Mouse (Mus musculus): Measurements from ENCODE around the gene Fads3.

Gene Fads3

GRCm38 (mm10) chr19:10021981-10022380, 19.4 kb upstream of the Fads3 start:
- no peak for DNase-seq

DNA sequence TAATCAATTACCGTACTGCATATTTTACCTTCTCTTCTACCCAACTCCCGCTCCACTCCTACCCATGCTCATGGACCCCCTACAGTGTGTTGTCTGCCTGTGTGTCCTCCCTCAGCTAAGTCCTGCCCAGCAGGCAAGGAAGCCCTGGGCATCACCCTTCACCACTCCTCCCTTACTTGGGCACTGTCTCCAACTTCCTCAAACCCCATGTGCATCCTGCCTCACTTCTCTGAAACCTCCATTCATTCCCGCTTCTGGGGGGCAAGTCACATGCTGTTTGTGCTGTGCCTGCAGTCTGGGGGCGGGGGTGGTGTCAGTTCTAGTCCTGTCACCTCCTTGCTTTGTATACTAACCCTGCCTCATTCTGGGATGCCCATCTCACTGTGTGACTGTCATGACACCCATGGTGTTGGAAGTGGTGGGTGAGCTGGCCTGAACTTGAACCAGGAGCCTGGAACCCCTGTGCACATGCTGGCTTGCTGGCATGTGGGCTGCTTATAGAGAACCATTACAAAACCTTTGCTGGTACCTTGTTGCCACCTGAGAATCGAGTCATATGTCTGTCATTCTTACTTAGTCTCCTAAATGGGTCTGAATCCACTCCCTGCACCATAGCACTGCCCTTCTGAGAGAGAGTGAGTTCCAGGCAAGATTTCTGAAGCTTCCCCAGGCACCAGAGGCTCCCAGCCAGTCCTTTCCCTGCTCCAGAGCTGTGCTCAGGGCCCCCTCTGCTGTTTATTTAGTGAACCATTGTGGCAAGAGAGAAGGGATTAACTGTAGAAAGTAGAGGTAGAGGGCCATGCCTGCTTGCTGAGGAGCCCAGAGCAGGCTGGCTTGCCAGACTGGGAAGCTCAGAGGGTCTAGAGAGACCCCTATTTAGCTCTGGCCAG, 18.7 kb upstream of the Fads3 start:
- DNase-seq, result peak in 1 of 2 experiments; percentile 44

- DNase-seq, result no peak
Observed at GRCm38 (mm10) chr19:10023304-10023758, 18.0 kb upstream of the Fads3 start.

DNA sequence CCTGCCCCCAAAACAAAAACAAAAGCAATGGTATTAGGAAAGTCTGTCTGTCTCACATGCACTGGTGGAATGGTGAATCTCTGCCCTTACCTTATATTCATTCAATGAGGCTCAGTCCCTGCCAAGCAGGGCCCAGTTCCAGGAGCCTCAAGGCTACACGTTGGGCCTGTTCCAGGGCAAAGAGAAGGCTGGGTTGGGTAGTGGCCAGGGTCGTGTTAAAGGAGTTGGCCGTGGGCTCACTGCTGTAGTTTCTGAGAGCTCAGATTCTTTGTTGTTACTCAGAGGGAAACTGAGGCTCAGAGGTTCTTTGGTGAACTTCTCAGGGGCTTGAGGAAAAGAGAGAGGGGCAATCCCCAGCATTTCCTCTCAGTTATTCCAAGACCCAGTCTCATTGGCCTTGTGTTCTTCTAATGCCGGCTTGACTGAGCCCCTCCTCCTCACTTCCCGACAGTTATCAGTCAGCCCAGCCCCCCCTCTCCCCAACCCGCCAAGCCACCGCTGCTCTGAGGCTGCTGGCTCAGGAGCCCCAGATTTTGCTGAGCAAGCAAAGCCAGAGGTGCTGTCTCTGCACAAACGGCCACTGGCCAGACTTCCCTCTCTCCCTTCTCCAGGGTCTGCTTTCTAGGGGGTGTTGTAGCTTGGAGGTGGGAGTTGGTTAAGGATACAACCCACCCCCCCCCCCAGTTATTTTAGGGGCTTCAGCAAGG, 16.0 kb upstream of the Fads3 start:
- DNase-seq, result no peak

GRCm38 (mm10) chr19:10029746-10030145, 11.6 kb upstream of the Fads3 start:
- no peak for DNase-seq

DNA sequence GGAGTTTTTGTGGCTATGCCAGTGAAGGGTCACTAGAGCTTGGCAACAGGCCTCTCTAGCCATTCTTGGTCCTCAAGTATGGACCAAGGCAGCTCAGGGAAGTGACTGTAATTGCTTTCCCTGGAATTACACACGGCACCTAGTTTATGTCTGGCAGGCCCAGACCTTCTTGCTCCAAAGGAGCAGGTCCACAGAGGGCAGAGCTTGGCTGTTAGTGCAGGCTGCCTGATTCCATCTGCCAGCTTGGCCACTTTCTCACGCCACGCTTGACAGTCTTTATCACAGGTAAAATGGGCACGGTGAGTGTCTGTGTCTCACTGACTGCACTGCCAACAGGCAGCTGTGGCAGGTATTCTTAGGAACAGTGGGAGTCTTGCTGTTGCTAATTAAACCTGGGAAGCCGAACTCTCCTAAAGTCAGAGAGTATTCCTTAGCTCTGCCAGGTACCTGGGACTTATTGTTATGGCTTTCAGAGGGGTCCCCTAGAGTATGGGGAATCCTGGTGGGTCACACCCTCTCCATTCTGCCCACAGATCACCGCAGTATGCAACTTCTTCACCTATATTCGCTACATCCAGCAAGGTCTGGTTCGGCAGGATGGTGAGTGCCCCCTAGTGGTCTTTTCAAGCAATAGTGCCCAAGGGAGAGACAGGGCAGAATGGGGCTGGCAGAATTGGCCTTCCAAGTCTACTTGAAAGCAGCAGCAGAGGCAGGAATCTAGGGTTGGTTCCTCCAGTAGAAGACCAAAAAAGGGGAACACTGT, 8.0 kb upstream of the Fads3 start:
- peak; percentile 67 to 70 for DNase-seq

GRCm38 (mm10) chr19:10034356-10034755, 7.0 kb upstream of the Fads3 start:
- DNase-seq, result no peak

DNA sequence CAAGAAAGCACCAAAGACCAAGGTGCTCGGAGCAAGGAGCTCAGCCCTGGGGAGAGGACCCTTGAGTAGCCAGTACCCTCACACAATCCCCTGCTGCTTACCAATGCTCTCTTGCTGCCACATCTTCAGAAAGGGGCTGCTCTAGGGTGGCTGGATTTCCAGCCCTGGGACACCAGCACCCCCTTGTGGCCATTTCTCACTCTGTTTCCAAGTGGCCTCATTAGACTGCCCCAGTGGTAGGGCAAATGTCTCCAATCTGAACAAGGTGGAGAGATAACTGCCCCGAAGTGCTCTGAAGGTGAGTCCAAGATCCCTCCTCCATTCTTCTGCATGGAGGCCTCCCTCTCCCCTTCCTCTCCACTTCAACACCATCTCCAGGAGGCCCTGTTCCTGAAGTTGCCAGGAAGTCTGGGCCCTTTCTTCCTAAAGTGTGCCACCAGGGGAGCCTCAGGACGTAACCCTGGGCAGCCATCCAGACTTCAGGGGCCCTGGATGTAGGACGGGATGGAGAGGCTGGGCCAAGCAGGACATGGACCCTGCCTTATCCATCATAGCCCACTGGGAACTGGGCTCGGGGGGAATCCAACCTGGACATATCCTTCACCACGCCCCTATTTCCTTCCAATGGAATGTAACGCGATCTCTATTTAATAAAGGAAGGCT, 6.5 kb upstream of the Fads3 start:
- peak; percentile 80 to 81 for DNase-seq

DNA sequence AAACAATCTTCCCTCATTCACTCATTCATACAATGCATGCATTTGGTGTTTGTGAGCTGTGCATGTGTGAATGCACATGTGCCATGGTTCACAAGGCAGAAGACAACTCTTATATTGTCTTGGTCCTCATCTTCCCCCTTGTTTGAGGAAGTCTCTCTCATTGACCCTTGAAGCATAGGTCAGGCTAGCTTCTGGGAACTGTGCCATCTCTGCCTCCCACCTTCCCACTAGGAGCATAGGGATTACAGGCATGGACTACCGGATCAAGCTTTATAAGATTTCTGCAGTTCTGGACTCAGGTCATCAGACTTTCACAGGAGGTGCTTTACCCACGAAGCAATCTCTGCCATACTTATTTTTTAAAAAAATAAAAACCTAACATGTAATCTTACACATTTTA, 3.8 kb upstream of the Fads3 start:
- DNase-seq, result no peak

- no peak for DNase-seq
Observed at GRCm38 (mm10) chr19:10038364-10038763, 3.0 kb upstream of the Fads3 start.

- peak; percentile 83 to 86 for DNase-seq
Observed at GRCm38 (mm10) chr19:10038910-10039309, 2.5 kb upstream of the Fads3 start.

DNA sequence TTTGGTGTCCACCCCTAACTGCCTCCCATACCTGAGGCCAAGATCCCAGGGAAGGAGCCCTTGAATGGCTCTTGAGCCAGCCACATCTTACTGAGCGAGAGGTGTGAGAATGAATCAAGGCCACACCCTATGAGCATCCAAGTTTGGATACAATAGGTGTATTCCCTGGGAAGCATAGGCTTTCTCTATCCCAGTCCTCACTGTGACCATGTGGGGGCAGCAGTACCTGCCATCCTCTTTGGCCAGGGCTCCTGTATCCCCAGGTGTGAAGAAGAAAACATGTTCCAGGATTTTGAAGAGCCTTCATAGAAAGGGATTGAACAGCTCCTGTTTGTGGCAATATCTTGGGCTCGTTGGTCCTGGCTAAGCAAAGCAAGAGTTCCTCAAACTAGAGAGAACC, 1.8 kb upstream of the Fads3 start:
- peak; percentile 63 to 65 for DNase-seq

DNA sequence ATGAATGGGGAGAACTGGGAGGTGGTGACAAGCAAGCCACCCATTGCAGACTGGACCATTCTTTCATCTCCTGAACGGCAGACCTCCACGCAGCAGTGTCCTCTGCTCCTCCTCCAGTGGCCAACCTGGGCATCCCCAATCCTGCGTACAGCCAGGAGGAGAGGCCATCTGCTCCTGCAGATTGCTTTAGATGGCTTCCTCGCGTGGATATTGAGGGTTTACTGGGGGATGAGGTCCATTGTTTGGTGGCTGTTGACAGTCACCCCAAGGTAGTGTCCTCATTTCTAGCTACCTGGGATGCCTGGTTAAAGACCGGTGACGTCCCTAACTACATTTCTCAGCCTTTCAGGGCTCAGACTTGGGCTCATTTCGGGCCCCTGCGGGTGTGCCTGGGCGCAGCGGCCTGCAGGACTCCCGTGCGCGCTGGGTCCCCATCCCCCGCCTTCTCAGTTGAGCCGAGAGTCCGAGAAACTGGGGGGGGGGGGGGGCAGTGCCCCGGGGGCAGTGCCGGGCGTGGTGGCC, 442 bp upstream of the Fads3 start:
- no peak for DNase-seq

DNA sequence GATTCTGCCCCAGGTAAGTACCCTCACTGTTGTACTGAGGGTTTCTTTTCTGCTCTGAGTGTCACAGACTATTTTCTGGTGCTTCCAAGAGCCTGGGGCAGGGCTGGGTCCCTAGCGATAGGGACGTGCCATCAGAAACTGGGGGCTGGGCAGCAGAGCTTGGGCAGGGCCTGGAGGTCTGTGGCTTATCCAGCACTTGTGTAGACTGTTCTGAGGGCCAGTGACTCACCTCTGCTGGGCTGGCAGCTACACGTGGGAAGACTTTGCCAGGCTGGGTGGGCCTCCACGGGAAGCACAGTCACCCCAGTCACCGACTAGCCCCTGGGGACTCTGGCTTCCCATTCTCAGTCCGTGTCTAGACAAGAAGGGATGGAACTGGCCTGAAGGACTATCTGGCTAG, 863 bp downstream of the Fads3 start:
- peak; percentile 66 to 75 for DNase-seq

DNA sequence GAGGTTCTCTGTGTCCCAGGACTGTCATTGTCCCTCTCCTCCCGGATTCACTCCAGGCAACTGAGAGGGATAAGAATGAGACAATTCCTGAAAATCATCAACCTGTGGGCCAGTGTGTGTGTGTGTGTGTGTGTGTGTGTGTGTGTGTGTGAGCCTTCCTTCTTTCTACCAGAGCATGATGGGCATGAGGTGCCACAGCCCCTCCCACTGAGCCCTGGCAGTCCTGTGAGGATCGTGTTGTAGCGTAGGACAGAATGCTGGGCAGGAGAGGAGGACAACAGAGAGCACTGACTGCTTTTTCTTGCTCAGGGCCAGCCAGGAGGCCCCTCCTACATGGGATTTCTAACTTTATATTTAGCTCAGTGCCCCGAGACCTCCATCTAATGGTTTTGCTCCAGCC, 1.4 kb downstream of the Fads3 start:
- no peak for DNase-seq

GRCm38 (mm10) chr19:10043643-10044042, 2.3 kb downstream of the Fads3 start:
- peak; percentile 80 for DNase-seq

DNA sequence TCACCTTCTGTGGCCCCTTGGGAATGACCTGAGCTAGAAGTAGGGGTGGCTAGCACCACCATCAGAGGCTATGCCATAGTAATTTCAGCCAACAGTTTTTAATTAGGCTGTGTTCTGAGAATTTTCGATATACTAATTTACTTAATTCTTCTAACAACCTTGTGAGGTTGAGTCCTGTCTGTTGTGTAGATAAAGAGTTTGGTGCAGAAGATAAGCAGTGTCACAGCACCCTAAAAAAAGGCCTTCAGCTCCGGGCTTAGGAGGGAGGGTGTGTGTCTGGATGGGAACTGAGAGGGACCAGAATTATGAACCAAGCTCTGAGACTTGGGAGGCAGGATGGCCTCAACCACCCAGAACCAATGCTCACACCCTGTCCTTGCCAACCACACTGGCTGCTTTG, 4.3 kb downstream of the Fads3 start:
- DNase-seq, result no peak

DNA sequence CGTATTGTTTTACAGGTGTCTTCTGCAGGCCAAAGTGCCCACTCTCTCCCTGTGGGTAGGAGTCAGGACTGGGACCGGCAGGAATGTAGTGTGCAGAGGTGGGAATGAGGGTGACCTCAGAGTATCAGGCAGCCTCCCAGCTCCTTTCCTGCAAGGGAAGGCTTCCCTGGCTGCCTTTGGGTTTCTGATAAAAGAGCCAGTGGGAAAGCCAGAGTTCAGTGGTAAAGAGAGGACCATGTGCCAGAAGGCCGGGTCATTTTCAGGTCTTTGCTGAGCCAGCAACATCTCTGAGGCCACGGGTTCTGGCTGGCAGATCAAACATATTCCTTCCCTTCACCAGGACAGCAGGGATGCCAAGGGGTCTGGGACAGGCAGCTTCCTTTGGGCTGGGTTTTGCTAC, 5.0 kb downstream of the Fads3 start:
- DNase-seq, result no peak

DNA sequence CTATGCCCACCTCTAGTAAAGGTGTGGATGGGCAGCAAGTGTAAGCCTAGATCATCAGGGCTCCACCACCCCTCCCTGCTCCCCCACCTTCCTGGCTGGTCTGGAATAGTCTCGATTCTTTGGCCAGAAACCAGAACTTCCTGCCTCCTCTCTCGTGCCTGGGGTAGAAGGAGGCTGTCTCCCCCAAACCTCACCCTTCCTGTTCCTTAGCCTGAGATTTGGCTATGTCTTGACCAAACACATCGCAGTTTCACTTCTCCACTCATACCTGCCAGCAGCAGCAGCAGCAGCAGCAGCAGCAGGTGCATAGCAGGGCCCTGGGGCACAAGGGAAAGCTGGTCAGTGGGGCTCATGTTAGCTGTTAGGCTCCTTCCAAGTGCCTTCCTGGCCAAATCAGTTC, 5.6 kb downstream of the Fads3 start:
- no peak for DNase-seq

DNA sequence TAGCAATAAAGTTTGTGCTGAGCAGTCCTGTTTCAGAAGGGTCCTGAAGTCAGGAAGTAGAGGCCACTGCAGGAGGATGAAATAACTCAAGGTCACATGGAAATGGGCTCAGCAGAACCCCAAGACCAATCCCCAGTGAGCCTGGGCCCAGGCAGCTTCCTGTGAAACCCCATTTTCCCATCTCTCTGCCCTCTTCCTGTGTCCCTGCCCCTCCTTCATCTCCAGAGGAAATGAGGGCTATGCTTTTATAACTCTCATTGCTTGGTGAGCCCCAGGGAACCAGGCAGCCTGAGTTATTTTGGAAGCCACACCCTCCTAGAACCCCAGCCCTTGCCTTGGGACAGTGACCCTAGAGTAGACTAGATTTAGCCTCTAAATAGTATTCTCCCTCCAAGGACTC, 8.2 kb downstream of the Fads3 start:
- no peak for DNase-seq

DNA sequence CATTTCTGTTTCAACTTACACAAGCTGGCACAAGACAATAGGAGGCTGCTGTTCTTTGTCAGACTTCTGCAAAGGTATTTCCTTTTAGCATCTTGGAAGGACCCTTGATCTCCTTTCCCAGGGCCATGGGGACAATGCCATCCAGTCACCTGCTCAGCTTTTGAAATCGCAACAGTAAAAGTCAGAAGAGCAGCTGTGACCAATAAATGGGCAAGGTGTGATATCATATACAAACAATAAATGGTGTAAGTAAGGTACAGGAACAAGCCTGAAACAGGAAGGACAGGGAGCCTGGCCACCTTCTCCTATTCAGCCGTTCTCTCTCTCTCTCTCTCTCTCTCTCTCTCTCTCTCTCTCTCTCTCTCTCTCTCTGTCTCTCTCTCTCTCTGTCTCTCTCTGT, 9.1 kb downstream of the Fads3 start:
- peak in 1 of 2 experiments; percentile 19 for DNase-seq

DNA sequence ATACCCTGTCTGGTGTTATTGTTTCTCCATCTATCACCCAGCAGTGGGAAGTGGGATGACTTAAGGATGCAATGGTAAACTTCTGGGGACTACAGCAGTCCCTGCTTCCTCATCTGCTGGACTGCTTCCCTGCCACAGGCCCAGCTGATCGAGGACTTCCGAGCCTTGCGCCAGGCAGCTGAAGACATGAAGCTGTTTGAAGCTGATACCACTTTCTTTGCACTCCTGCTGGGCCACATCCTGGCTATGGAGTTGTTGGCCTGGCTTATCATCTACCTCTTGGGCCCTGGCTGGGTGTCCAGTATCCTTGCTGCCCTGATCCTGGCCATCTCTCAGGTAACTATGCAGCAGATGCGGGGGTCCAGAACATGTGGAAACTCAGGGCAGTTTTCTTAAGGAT, 11.3 kb downstream of the Fads3 start:
- no peak for DNase-seq
